Mouse (Mus musculus): ENCODE results near the gene E130308A19Rik. TPM values are rescaled to one million over a fixed set of nuclear protein-coding genes. Genes with fewer than 3 reads are reported as not detected.

Gene E130308A19Rik
- polyA plus RNA-seq, 1 experiment from 2014 or later = 39.1 TPM

DNA sequence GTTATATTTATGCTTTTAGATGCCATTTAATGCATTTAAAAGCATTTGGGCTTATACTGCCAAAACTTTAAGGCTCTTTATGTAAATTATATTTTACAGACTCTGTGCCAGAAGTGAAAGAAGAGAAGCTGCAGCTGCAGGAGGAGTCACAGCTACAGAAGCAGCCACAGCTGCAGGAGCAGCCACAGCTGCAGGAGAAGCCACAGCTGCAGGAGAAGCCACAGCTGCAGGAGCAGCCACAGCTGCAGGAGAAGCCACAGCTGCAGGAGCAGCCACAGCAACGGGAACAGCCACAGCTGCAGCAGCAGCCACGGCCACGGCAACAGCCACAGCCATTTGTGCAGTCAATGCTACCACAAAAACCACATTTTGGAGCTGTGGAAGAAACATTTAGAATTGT is 15.6 kb upstream of the E130308A19Rik start:
- Histone ChIP-seq H3K36me3 (replicated peaks) (no peaks in the 10 kb centered on the region), H3K4me1 (no peaks in the 10 kb centered on the region), H3K27me3 (ENCODE audit: poor library complexity, severe bottlenecking) (no peaks in the 10 kb centered on the region), H3K4me3 (no peak overlapping the region), H3K9me3 (no peaks in the 10 kb centered on the region), H3K27ac (no peak overlapping the region)
- 92% methylated on average over 3 of the region's 3 CpGs for WGBS
- DNase-seq (ENCODE audit: extremely low spot score, low spot score) = no peak

DNA sequence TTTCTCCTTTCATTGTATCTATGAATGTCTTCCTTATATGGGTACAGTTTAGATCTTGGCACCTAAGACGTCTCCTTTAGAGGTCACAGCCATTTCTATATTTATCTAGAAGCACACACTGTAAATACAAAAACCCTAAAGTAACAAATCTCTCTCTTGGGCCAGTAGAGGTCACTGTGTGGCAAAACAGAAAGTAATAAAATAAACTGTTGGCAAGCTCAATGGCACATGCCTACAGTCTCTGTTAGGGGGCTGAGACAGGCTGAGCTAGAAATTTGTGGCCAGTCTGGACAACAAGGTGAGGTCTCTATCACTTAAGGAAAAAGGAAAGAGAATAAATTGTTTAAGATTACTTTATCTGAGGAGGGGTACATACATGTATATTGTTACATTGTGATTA is 11.0 kb upstream of the E130308A19Rik start:
- no peaks in the 10 kb centered on the region for H3K27me3 ChIP-seq (ENCODE audit: poor library complexity, severe bottlenecking)
- H3K4me3 ChIP-seq = no peak overlapping the region
- 78% methylated on average over 1 of the region's 1 CpGs for WGBS
- H3K27ac ChIP-seq = no peak overlapping the region
- H3K4me1 ChIP-seq = no peaks in the 10 kb centered on the region
- no peaks in the 10 kb centered on the region for H3K9me3 ChIP-seq
- H3K36me3 ChIP-seq (replicated peaks) = no peaks in the 10 kb centered on the region
- no peak for DNase-seq (ENCODE audit: extremely low spot score, low spot score)

DNA sequence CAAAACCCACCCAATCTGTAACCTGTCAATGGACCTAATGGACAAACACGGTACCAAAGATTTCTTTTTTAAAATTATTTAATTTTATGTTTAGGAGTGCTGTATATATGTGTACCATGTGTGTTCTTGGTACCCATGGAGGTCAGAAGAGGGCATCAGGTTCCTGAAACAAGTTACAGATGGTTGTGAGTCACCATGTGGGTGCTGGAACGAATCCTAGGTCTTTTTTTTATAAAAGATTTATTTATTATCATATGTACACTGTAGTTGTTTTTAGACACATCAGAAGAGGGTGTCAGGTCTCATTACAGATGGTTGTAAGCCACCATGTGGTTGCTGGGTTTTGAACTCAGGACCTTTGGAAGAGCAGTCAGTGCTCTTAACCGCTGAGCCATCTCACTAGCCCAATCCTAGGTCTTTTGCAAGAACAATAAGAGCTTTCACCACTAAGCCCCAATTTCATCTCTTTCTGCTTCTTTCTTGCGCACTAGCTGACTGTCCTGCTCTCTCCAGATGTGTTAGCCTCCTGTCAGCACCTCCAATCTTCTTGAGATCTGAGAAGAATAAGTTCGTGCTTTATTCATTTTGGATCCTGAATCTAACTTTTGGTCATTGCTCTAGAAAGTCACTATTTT is 6.3 kb upstream of the E130308A19Rik start:
- H3K36me3 ChIP-seq (replicated peaks) = no peaks in the 10 kb centered on the region
- no peak for DNase-seq (ENCODE audit: extremely low spot score, low spot score)
- WGBS = 85% methylated on average over 5 of the region's 5 CpGs
- no peak overlapping the region for H3K27ac ChIP-seq
- no peak overlapping the region for H3K4me3 ChIP-seq
- no peaks in the 10 kb centered on the region for H3K27me3 ChIP-seq (ENCODE audit: poor library complexity, severe bottlenecking)
- H3K9me3 ChIP-seq = no peaks in the 10 kb centered on the region
- H3K4me1 ChIP-seq = no peaks in the 10 kb centered on the region

DNA sequence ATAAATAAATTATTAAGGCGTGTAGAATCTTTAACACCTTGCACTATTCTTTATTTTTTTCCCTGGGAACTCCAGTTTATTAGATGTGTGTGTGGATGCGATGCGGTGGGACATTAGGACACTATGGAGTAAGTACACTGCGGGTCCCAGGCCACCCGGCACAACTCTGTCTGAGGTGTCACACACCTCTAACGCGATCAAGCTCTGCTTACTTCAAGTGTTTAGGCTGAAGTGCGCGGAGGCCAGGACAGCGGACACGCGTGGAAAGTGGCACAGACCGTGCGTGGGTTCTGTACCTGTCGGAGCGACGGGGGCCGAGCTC is 374 bp upstream of the E130308A19Rik start:
- Histone ChIP-seq H3K27ac (peak overlapping the region; percentile 98), H3K27me3 (ENCODE audit: poor library complexity, severe bottlenecking) (no peaks in the 10 kb centered on the region), H3K4me3 (peak overlapping the region; percentile 90), H3K36me3 (replicated peaks) (no peaks in the 10 kb centered on the region), H3K4me1 (peaks cover 37% of the 10 kb centered on the region), H3K9me3 (no peaks in the 10 kb centered on the region)
- no peak for DNase-seq (ENCODE audit: extremely low spot score, low spot score)
- 2% methylated on average over 18 of the region's 18 CpGs for WGBS

DNA sequence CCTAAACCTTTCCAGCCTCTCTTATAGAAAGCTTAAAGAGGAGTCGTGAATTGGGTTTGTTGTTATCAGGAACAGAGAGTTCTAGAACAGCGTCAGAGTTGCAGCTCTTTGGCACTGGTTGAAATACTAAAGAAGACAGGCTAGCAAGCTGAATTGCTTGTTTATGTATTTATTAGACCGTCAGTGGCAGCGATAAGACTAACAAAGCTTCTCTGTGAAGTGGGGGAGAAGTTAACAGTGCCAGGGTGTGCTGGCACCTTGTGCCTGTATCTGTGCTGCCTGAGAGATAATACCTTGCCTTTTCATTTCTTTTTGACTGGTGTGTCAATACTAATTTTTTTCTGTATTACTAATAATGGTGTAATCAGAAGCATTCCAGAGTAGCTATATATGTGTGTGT is 2.2 kb downstream of the E130308A19Rik start:
- Histone ChIP-seq H3K4me3 (no peak overlapping the region; the same call in 1 of the 2 replicates), H3K27me3 (ENCODE audit: poor library complexity, severe bottlenecking) (no peaks in the 10 kb centered on the region), H3K27ac (no peak overlapping the region), H3K9me3 (no peaks in the 10 kb centered on the region), H3K36me3 (replicated peaks) (no peaks in the 10 kb centered on the region), H3K4me1 (peaks cover 48% of the 10 kb centered on the region)
- DNase-seq (ENCODE audit: extremely low spot score, low spot score) = no peak
- WGBS = 71% methylated on average over 4 of the region's 4 CpGs

DNA sequence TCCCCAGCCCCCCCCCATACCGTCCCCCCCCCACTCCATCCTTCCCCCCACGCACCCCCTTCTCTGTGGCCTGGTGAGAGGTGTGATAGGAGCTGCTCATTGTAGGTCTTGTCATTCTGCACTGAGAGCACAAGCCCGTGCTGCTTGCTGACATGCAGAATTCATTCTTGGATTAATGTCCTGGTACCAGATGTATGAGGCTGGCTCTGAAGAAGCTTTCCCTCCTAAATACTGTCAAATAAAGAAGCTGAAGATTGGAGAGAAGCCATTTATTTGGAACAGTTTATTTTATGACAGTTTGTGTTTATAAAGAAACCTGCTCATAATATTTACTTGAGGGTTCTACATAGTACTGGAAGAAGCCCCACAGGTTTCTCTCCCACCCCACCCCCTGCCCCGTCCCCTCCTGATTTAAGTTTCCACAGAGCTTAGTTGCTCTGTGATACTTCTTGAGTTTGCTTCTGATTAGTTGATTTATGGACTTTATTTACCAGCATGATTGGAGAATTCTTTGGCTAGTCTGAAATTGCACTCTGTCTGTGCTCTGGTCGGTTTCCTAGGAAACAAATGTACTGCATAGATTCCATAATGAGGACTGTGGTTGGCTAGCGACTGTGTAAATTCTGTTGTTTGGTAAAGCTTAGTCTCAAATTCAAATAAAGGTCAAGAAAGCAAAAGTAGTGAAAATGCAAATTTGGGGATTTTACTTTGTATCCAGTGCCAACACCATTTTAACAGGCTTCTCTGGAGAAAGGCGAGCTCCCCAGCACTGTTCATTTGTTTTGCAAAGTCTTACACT is 3.3 kb downstream of the E130308A19Rik start:
- DNase-seq (ENCODE audit: extremely low spot score, low spot score) = no peak
- 39% methylated on average over 7 of the region's 7 CpGs for WGBS
- Histone ChIP-seq H3K36me3 (replicated peaks) (no peaks in the 10 kb centered on the region), H3K27me3 (ENCODE audit: poor library complexity, severe bottlenecking) (no peaks in the 10 kb centered on the region), H3K4me1 (peaks cover 54% of the 10 kb centered on the region), H3K9me3 (no peaks in the 10 kb centered on the region), H3K27ac (no peak overlapping the region), H3K4me3 (peak overlapping the region; percentile 21; the same call in 1 of the 2 replicates)

DNA sequence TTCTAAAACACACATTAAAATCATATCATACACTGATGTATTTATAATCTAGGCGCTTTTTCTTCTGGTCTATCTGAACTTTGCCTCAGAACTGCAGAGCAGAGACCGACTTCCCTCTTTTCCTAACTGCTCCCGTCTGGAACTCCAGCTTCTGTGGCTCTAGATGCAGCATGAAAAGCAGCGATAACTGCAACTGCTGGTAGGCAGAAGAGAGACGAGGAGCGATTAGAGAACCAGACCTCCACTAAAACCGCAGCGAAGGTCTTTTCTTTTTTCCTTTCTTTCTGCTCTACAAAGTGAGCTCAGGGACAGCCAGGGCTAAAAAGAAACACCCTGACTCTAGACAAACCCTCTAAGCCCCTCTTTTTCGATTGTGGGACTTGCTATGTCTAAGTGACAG is 4.1 kb downstream of the E130308A19Rik start:
- whole genome bisulfite sequencing = 79% methylated on average over 9 of the region's 9 CpGs
- Histone ChIP-seq H3K4me1 (peaks cover 56% of the 10 kb centered on the region), H3K27me3 (ENCODE audit: poor library complexity, severe bottlenecking) (no peaks in the 10 kb centered on the region), H3K36me3 (replicated peaks) (no peaks in the 10 kb centered on the region), H3K4me3 (no peak overlapping the region), H3K27ac (no peak overlapping the region), H3K9me3 (no peaks in the 10 kb centered on the region)
- no peak for DNase-seq (ENCODE audit: extremely low spot score, low spot score)

DNA sequence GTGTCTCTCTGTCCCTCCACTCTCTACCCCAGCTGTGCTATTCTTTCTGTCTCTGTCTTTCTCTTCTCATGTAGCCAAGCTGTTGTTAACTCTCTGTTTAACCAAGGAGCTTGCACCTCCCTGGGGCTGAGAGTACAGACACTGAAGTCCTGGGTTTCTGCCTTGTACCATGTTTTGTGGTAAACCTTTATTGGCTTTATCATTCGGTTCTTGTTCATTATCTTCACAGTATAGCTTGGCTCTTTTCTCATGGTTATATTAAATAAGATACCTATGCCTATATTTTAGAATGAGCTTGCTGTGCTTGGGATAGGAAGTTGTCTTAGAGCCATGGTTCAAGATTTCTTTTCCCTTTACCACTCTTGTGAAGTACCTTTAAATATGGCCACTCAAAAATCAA is 8.5 kb downstream of the E130308A19Rik start:
- H3K9me3 ChIP-seq = no peaks in the 10 kb centered on the region
- H3K27me3 ChIP-seq (ENCODE audit: poor library complexity, severe bottlenecking) = no peaks in the 10 kb centered on the region
- H3K36me3 ChIP-seq (replicated peaks) = no peaks in the 10 kb centered on the region
- 80% methylated on average over 1 of the region's 1 CpGs for WGBS
- H3K4me3 ChIP-seq = no peak overlapping the region
- peaks cover 41% of the 10 kb centered on the region for H3K4me1 ChIP-seq
- no peak for DNase-seq (ENCODE audit: extremely low spot score, low spot score)
- H3K27ac ChIP-seq = no peak overlapping the region

DNA sequence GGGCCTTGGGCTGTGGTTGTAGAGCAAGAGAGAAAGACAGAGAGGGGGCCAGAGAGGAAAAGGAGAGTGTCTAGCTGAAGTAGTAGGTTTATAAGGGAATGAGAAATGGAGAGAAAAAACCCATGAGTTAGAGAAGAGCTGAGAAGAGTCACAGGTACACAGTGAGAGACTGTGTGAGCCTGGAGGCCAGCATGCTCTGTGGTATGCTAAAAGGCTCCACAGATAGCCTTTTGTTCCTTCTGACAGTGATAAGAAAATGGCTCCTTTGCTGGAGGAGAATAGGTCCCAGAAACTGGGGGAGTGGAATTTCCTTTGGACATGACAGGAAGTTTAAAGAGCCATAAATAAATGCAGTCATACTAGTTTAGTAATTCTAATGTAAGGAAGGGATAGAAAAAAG is 13.2 kb downstream of the E130308A19Rik start:
- Histone ChIP-seq H3K27me3 (ENCODE audit: poor library complexity, severe bottlenecking) (no peaks in the 10 kb centered on the region), H3K9me3 (no peaks in the 10 kb centered on the region), H3K4me1 (peaks cover 35% of the 10 kb centered on the region), H3K4me3 (no peak overlapping the region), H3K36me3 (replicated peaks) (no peaks in the 10 kb centered on the region), H3K27ac (no peak overlapping the region)
- DNase-seq (ENCODE audit: extremely low spot score, low spot score) = no peak

DNA sequence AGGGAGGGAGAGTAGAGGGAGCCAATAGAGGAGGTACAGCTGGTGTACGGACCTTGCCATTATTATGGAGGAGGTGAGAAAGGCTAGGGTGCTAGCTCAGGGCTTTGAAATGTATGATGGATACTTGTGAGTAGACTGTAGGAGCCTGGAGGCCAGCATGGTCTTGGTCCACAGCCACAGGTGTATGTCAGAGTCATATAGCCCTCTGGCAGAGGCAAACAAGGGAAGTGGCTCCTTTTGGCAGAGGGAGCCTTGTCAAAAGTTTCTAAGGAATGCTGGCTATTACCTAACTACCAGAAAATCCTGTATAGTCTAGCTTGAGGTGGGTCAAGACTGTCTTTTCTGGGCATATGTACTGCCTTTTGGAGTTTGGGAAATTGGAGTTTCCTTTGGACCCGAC is 14.7 kb downstream of the E130308A19Rik start:
- H3K27ac ChIP-seq = no peak overlapping the region
- H3K27me3 ChIP-seq (ENCODE audit: poor library complexity, severe bottlenecking) = no peaks in the 10 kb centered on the region
- peaks cover 28% of the 10 kb centered on the region for H3K4me1 ChIP-seq
- H3K9me3 ChIP-seq = no peaks in the 10 kb centered on the region
- H3K36me3 ChIP-seq (replicated peaks) = no peaks in the 10 kb centered on the region
- no peak overlapping the region for H3K4me3 ChIP-seq
- no peak for DNase-seq (ENCODE audit: extremely low spot score, low spot score)
- WGBS = 94% methylated on average over 2 of the region's 2 CpGs

DNA sequence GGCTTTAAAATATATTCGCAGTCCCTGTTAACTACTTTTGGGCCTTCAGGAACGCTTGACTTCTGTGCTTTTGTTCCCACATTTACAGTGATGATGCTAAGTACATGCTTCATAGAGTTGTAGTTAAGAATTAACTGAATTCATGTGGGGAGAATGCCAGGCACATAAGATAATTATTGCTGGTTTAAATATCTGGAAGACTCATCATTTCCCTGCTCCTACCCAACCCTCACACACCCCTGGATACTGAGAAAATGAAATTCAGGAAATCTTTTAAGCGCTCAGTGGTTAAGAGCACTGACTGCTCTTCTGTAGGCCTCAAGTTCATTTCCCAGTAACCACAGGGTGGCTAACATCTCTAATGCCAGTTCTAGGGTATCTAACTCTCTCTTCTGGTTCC is 16.0 kb downstream of the E130308A19Rik start:
- WGBS = 93% methylated on average over 3 of the region's 3 CpGs
- DNase-seq (ENCODE audit: extremely low spot score, low spot score) = no peak

DNA sequence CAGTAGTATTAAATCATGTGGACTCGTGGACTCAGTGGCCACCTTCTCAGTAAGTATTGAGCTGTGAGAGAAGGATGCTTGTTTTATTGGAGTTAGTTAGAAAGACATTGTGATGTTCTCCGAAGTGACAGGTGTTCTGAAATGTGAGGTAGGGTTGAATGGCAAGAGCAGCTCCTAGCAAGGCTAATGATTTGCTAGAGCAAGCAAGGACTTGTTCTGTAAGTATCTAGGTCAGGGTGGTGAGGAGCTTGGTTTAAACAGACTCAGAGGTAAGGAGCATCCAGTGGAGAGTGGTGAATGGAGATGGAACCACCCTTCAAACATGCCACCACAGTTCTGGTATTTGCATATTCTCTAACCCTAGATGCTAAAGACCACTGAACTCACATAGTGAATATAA is 16.6 kb downstream of the E130308A19Rik start:
- Histone ChIP-seq H3K27me3 (ENCODE audit: poor library complexity, severe bottlenecking) (no peaks in the 10 kb centered on the region), H3K4me3 (no peak overlapping the region), H3K36me3 (replicated peaks) (no peaks in the 10 kb centered on the region), H3K4me1 (peaks cover 27% of the 10 kb centered on the region), H3K9me3 (no peaks in the 10 kb centered on the region), H3K27ac (no peak overlapping the region)
- no peak for DNase-seq (ENCODE audit: extremely low spot score, low spot score)
- 89% methylated on average over 2 of the region's 2 CpGs for WGBS

More for the DNA sequence above, 16.0 kb downstream of the E130308A19Rik start:
- Histone ChIP-seq H3K9me3 (no peaks in the 10 kb centered on the region), H3K27me3 (ENCODE audit: poor library complexity, severe bottlenecking) (no peaks in the 10 kb centered on the region), H3K36me3 (replicated peaks) (no peaks in the 10 kb centered on the region), H3K4me3 (no peak overlapping the region), H3K27ac (no peak overlapping the region), H3K4me1 (peaks cover 27% of the 10 kb centered on the region)

DNA sequence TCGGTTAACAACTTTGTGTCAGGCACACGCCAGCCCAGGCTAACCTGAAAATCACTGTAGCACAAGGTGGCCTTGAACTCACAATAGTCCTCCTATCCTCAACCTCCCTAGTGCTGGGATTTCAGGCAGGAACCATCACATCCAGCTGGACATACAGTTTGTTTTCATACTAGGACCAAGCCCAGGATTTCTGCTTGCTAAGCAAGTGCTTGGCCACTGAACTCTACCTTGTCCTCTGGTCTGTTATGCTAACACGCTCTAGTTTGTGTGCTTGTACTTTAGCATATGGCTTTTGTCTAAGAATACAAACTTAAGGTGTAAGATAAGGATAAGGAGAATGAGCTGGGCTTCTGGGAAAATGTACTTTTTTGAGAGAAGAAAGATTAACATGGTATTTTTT is 18.4 kb downstream of the E130308A19Rik start:
- DNase-seq (ENCODE audit: extremely low spot score, low spot score) = no peak
- WGBS = 94% methylated on average over 3 of the region's 3 CpGs

More for the DNA sequence above, 18.4 kb downstream of the E130308A19Rik start:
- Histone ChIP-seq H3K4me1 (peaks cover 19% of the 10 kb centered on the region), H3K9me3 (no peaks in the 10 kb centered on the region), H3K27ac (no peak overlapping the region), H3K27me3 (ENCODE audit: poor library complexity, severe bottlenecking) (no peaks in the 10 kb centered on the region), H3K4me3 (no peak overlapping the region), H3K36me3 (replicated peaks) (no peaks in the 10 kb centered on the region)

All from forebrain, embryonic 10.5 days (tissue).